Mouse (Mus musculus): ENCODE measurements around the gene Gm20388. TPM values are rescaled to one million over a fixed set of nuclear protein-coding genes. Genes with fewer than 3 reads are reported as not detected.

Gene Gm20388
- total RNA-seq, 2 experiments from 2014 or later = not detected

DNA sequence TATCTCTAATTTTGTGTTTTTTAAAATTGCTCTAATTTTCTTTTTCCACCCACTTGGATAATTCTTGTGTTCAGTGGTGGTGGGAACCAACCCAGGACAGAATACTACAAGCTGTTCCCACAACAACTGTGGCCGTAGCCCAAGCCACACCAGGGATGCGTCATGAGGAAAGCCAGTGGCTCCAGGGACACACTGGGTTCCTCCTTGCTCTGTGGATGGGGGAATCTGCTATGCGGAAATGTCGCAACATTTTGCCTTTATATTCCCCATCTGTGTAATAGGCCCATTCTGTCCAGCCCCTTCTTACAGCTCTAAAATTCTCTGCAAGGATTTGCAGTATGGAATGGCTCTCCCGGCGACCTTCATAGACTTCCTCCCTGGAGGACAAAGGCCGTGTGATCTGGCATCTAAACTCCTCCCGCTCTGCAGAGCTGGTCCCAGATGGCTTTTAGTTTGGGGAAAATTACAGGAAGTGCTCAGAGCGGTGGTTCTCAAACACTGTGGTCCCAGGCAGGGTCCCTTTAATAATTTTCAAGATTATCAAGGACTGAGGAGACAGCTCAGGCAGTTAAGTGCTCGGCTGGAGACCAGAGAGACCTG lies 1270.7 kb downstream of the Gm20388 start:
- DNase-seq (ENCODE audit: low spot score in 2 of 2) = no peak

DNA sequence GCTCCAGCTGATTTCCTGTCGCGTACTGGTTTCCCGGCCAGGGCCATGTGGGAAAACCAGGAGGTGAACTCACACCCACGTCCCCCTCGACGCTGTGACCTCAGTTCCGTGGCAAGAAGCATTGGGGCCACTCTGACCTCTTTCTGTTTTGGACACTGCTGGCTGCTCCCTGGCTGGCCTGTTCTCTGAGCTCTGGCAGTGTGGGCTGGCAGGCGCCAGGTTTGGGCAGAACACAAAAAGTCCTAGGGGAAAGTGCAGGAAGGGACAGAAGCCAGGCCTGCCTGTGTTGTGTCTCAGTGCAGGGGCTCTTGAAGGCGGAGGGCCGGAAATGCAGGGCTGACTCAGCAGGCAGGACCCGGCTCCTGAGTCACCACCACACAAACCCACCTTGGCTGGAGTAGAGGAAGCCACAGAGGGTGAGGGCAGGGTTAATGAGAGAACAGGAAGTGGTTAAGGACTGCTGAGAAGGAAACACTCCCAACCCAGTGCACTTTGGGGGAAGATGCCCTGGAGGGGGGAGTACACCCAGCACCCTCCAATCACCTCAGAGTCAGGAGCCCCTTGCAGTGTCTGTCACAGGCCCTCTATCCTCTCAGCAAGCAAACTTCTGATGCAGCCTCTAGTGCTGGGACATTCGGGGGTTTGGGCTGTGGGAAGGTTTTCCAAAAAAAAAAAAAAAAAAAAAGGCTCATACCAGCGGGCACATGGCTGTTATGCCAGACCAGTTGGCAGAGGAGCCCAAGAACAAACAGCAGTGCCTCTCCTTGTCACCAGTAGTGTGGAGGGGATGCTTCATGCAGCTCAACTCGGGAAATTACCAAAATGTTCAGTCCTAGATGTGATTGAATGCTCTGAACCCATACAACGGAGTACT lies 1277.1 kb downstream of the Gm20388 start:
- peak in 1 of 2 experiments; percentile 37 for DNase-seq (ENCODE audit: low spot score in 2 of 2)

- DNase-seq (ENCODE audit: low spot score in 2 of 2) = no peak
Measured at GRCm38 (mm10) chr8:121188994-121189393, 1278.4 kb downstream of the Gm20388 start.

- no peak for DNase-seq (ENCODE audit: low spot score in 2 of 2)
Measured at GRCm38 (mm10) chr8:121192451-121192850, 1281.8 kb downstream of the Gm20388 start.

GRCm38 (mm10) chr8:121195970-121196369 lies 1285.3 kb downstream of the Gm20388 start:
- DNase-seq (ENCODE audit: low spot score in 2 of 2) = no peak

- no peak for DNase-seq (ENCODE audit: low spot score in 2 of 2)
Measured at GRCm38 (mm10) chr8:121196726-121197668, 1286.4 kb downstream of the Gm20388 start.

- DNase-seq (ENCODE audit: low spot score in 2 of 2) = no peak
Measured at GRCm38 (mm10) chr8:121200069-121200468, 1289.4 kb downstream of the Gm20388 start.

DNA sequence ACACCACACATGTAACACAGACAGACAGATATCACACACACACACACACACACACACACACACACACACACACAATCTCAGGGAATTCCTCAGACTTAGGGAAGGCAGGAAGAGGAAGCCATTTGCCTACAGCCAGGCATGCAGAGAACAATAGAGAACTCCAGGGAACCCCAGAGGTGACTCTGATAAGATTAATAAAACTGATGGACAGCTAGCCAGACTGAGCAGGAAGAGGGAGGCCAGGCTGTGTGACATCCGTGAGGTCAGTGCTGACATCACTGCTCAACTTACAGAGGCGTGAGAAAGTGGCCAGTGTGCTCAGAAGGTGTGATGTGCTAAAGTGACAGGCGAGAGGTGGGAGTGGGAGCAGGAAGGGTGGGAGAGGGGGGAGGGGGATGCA lies 1290.3 kb downstream of the Gm20388 start:
- DNase-seq (ENCODE audit: low spot score in 2 of 2) = no peak

- DNase-seq (ENCODE audit: low spot score in 2 of 2) = no peak
Measured at GRCm38 (mm10) chr8:121201651-121202050, 1291.0 kb downstream of the Gm20388 start.

DNA sequence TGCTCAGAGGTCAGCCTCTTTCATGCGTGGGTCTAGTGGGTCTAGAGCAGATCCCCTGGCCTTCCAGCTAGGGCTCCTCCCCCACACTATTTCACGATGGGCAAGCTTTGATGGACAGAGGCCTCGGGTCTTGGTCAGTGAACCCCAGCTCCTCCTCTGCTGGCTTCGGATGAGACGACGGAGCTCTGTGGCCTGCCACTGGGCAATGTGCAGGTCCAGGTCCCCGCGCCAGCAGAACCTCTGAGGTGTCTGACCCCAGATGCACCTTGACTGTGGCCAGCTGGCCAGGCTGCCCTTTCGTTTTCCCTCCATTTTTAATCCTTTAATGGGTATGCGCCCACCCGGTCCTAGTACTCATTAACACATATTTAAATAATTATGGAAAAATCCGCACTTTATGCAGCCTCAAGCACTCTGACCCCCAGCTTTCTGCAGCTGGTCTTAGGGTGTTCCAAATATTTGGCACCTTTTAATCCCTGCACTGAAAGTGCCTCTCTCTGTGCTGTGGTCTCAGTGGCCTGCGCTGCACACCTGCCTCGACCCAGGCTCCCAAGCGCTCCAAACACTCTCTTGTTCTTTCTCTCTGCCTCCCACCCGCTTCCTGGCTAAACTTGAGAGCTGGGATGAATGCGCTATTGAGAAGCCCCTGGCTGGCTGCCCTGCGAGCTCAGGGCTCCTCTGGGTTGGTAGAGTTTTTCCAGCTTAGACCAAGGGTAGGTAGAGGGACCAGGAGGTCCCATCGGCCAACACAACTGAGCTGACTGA lies 1293.2 kb downstream of the Gm20388 start:
- DNase-seq (ENCODE audit: low spot score in 2 of 2) = peak; percentile 63 to 87

- no peak for DNase-seq (ENCODE audit: low spot score in 2 of 2)
Measured at GRCm38 (mm10) chr8:121207171-121207570, 1296.5 kb downstream of the Gm20388 start.

DNA sequence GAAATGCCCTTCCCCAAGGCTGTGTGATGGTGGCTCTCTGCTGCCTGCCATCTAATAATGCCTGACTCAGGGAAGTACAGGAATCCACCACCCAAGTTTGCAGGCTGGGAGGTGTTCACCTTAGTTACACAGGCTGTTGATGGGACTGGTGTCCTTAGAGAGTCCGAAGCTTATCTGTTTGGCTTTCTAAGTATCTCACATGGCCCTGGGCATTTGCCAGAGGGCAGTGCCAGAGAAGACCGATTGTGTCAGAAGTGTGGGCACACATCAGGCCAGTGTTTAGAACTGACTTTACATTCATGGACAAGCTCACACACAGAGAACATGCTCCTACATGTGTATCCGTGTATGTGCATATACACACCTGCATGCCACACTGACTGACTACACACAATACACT lies 1300.0 kb downstream of the Gm20388 start:
- no peak for DNase-seq (ENCODE audit: low spot score in 2 of 2)

DNA sequence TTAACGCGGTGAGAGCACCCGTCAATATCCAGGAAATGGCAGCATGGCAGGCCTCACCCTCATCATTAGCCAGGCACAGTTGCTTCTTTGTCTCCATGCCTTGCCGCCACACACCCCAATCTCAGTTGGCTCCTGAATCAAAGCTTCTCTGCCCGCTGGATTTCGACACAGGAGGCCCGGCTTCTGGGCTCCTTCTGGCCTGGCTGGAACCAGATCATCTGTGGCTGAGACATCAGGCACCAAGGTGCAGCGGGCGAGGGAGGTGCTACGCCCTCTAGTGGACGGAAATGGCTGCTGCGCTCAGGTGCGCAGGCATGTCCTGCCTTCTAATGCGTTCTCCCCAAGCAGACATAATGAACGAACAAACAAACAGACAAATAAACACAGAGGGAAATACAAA lies 1302.6 kb downstream of the Gm20388 start:
- DNase-seq (ENCODE audit: low spot score in 2 of 2) = peak in 1 of 2 experiments; percentile 66

- no peak for DNase-seq (ENCODE audit: low spot score in 2 of 2)
Measured at GRCm38 (mm10) chr8:121213651-121214050, 1303.0 kb downstream of the Gm20388 start.

DNA sequence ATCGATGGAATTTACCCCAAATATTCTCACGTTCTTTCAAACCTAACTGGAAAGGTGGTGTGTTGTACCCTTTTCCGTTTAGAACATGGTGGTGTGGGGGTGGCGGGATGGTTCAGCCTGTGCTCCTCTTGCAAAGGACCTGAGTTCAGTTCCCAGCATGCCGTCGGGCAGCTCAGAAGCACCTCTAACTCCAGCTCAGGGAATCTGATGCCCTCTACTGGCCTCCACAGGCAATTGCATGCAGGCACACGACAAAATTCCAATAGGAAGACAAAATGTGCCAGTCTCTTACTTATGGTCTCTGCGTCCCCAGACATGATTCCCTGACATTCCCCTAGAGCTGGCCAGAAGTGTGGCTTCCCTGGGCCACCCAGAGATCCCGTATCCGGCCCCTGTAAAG lies 1304.3 kb downstream of the Gm20388 start:
- no peak for DNase-seq (ENCODE audit: low spot score in 2 of 2)

DNA sequence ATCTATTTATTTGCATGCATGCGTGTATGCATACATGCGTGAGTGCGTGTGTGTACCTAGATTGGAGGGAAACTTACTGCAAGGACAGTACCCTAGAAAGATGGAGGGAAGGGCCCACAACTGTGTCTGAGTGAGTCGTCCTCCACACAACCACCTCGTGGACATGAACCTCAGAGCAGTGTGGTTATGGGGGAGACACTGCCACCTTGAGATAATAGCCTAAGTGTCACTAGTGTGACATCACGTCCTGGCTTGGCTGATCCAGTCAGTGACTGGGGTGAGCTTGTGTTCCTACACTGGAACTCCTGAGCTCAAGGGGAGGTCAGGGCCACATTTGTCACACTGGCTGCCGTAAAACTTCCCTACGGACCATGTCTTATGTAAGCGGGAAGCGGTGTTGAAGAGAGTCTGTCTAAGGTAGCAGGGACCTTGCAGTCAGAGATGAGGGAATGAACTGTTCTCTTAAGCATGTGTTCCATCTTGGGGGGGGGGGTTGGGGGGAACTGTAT lies 1305.9 kb downstream of the Gm20388 start:
- DNase-seq (ENCODE audit: low spot score in 2 of 2) = no peak

GRCm38 (mm10) chr8:121218486-121218885 lies 1307.8 kb downstream of the Gm20388 start:
- no peak for DNase-seq (ENCODE audit: low spot score in 2 of 2)

DNA sequence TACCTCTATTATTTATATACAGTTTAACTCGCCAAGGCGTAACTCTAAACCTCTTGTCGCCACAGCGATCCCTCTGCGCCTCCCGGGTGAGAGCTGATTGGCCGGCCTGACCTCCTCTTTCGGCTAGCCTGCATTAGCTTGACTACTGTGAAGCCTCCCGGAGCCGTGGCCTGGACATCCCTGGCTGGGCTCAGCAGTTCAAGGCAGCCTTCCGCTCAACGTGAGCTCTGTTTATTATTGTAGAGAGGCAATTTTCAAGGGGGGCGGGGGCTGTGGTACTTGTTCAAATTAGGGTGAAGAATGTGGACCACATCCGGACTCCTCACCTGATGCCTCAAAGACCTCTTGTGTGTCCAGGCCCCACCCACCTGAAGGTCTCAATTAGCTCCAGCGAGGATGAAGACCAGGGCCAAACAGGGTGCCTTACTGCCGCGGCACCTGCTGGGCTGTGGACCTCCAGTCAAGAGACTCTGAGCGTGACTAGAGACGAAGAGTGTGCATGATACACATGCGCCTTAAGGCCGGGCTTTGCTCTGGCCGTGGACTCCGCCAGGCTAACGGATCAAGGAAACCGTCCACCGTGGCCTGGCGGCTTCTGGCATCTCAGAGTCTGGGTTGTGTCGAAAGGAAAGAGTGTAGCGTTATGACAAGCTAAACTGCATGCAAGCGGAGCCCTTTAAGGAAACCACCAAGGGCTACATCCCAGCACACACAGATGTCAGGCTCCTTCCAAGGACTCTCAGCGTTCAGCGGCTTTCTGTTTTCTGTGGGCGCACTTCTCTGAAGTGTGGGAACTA lies 1309.7 kb downstream of the Gm20388 start:
- DNase-seq (ENCODE audit: low spot score in 2 of 2) = no peak

DNA sequence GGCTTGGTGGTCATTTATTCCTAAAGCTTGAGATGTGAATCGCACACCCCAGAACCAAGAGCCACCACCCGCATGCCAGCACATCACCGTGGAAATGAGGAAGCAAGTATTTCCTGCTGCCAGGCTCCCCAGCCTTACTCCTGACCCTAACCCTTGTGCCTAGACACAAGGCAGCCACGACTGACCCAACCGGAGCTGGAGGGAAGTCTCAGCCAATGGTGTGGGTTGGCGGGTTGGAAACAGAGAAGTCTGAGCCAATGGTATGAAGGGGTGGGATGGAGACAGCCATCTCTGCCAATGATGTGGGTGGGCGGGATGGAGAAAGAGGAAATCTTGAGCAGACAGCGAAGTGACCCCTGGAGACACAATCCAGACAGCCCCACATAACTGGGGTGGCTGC lies 1314.1 kb downstream of the Gm20388 start:
- no peak for DNase-seq (ENCODE audit: low spot score in 2 of 2)

GRCm38 (mm10) chr8:121227756-121228155 lies 1317.1 kb downstream of the Gm20388 start:
- DNase-seq (ENCODE audit: low spot score in 2 of 2) = peak; percentile 49 to 56
